Mouse (Mus musculus): Measurements from ENCODE around the gene Btnl4. TPM values are rescaled to one million over a fixed set of nuclear protein-coding genes. Genes with fewer than 3 reads are reported as not detected.

Gene Btnl4
- polyA plus RNA-seq, 1 experiment from 2014 or later, result not detected

GRCm38 (mm10) chr17:34437120-34437519 is 40.0 kb downstream of the Btnl4 start:
- no peak overlapping the region for H3K27ac ChIP-seq (replicated peaks in 1 of 2; ENCODE audit: control insufficient read depth in 1 of 2, insufficient read depth in 1 of 2, low read depth in 2 of 2, low read length in 2 of 2)
- no peak overlapping the region for H3K4me3 ChIP-seq (ENCODE audit: control insufficient read depth in 1 of 2, insufficient read depth in 1 of 2, low read depth in 1 of 2, low read length in 2 of 2)
- WGBS, result 49% methylated on average over 4 of the region's 4 CpGs

GRCm38 (mm10) chr17:34427597-34427996 is 49.5 kb downstream of the Btnl4 start:
- Histone ChIP-seq H3K4me1 (ENCODE audit: control insufficient read depth in 2 of 2, insufficient read depth in 2 of 2, low read length in 2 of 2) (no peaks in the 10 kb centered on the region), H3K36me3 (ENCODE audit: control insufficient read depth, insufficient read depth, low read length) (no peaks in the 10 kb centered on the region), H3K4me3 (ENCODE audit: control insufficient read depth in 1 of 2, insufficient read depth in 1 of 2, low read depth in 1 of 2, low read length in 2 of 2) (no peak overlapping the region), H3K9me3 (ENCODE audit: control insufficient read depth, low read length) (no peaks in the 10 kb centered on the region), H3K4me2 (ENCODE audit: low read length) (no peak overlapping the region), H3K27me3 (ENCODE audit: control insufficient read depth, insufficient read depth, low read length) (no peaks in the 10 kb centered on the region), H3K27ac (replicated peaks in 1 of 2; ENCODE audit: control insufficient read depth in 1 of 2, insufficient read depth in 1 of 2, low read depth in 2 of 2, low read length in 2 of 2) (no peak overlapping the region), H3K9ac (ENCODE audit: low read length) (no peak overlapping the region)
- no peak for ATAC-seq (ENCODE audit: insufficient number of reproducible peaks, insufficient read depth, low FRiP score, low read depth)

More at GRCm38 (mm10) chr17:34437120-34437519, 40.0 kb downstream of the Btnl4 start:
- no peaks in the 10 kb centered on the region for H3K9me3 ChIP-seq (ENCODE audit: control insufficient read depth, low read length)
- H3K4me2 ChIP-seq (ENCODE audit: low read length), result no peak overlapping the region
- ATAC-seq (ENCODE audit: insufficient number of reproducible peaks, insufficient read depth, low FRiP score, low read depth), result no peak
- H3K9ac ChIP-seq (ENCODE audit: low read length), result no peak overlapping the region
- no peaks in the 10 kb centered on the region for H3K27me3 ChIP-seq (ENCODE audit: control insufficient read depth, insufficient read depth, low read length)
- H3K4me1 ChIP-seq (ENCODE audit: control insufficient read depth in 2 of 2, insufficient read depth in 2 of 2, low read length in 2 of 2), result no peaks in the 10 kb centered on the region
- no peaks in the 10 kb centered on the region for H3K36me3 ChIP-seq (ENCODE audit: control insufficient read depth, insufficient read depth, low read length)

GRCm38 (mm10) chr17:34420014-34420413 is 57.1 kb downstream of the Btnl4 start:
- H3K4me3 ChIP-seq (ENCODE audit: control insufficient read depth in 1 of 2, insufficient read depth in 1 of 2, low read depth in 1 of 2, low read length in 2 of 2), result no peak overlapping the region
- H3K27me3 ChIP-seq (ENCODE audit: control insufficient read depth, insufficient read depth, low read length), result no peaks in the 10 kb centered on the region
- no peaks in the 10 kb centered on the region for H3K36me3 ChIP-seq (ENCODE audit: control insufficient read depth, insufficient read depth, low read length)
- 67% methylated on average over 7 of the region's 7 CpGs for WGBS
- no peak for ATAC-seq (ENCODE audit: insufficient number of reproducible peaks, insufficient read depth, low FRiP score, low read depth)
- H3K27ac ChIP-seq (replicated peaks in 1 of 2; ENCODE audit: control insufficient read depth in 1 of 2, insufficient read depth in 1 of 2, low read depth in 2 of 2, low read length in 2 of 2), result no peak overlapping the region
- H3K4me1 ChIP-seq (ENCODE audit: control insufficient read depth in 2 of 2, insufficient read depth in 2 of 2, low read length in 2 of 2), result no peaks in the 10 kb centered on the region
- no peak overlapping the region for H3K4me2 ChIP-seq (ENCODE audit: low read length)
- no peaks in the 10 kb centered on the region for H3K9me3 ChIP-seq (ENCODE audit: control insufficient read depth, low read length)
- no peak overlapping the region for H3K9ac ChIP-seq (ENCODE audit: low read length)

Other genes starting within 250 kb of the Btnl4 start
- gene H2-Ob, start 238.4 kb downstream of the Btnl4 start, polyA plus RNA-seq (2014; fragmentation: Nextera tagmentation; extraction: Ambion mirVana), result not detected in 2 replicates
- 7.0 and 10.0 TPM in 2 replicates for gene H2-Ab1, start 219.6 kb downstream of the Btnl4 start, polyA plus RNA-seq (2014; fragmentation: Nextera tagmentation; extraction: Ambion mirVana)
- 1.2 and 2.5 TPM in 2 replicates for gene H2-Aa, start 189.5 kb downstream of the Btnl4 start, polyA plus RNA-seq (2014; fragmentation: Nextera tagmentation; extraction: Ambion mirVana)
- 2.6 and 3.0 TPM in 2 replicates for gene H2-Eb1, start 171.5 kb downstream of the Btnl4 start, polyA plus RNA-seq (2014; fragmentation: Nextera tagmentation; extraction: Ambion mirVana)
- not detected in 2 replicates for gene H2-Eb2, start 151.7 kb downstream of the Btnl4 start, polyA plus RNA-seq (2014; fragmentation: Nextera tagmentation; extraction: Ambion mirVana)
- not detected in 2 replicates for gene Btnl2, start 122.5 kb downstream of the Btnl4 start, polyA plus RNA-seq (2014; fragmentation: Nextera tagmentation; extraction: Ambion mirVana)
- gene Btnl1, start 100.2 kb downstream of the Btnl4 start, polyA plus RNA-seq (2014; fragmentation: Nextera tagmentation; extraction: Ambion mirVana), result not detected in 2 replicates
- gene BC051142, start 78.5 kb downstream of the Btnl4 start, polyA plus RNA-seq (2014; fragmentation: Nextera tagmentation; extraction: Ambion mirVana), result not detected in 2 replicates
- gene Btnl6, start 40.0 kb upstream of the Btnl4 start, polyA plus RNA-seq (2014; fragmentation: Nextera tagmentation; extraction: Ambion mirVana), result not detected in 2 replicates
- gene Notch4, start 87.0 kb upstream of the Btnl4 start, polyA plus RNA-seq (2014; fragmentation: Nextera tagmentation; extraction: Ambion mirVana), result 9.8 and 11.4 TPM in 2 replicates
- gene Gpsm3, start 112.5 kb upstream of the Btnl4 start, polyA plus RNA-seq (2014; fragmentation: Nextera tagmentation; extraction: Ambion mirVana), result 6.1 and 7.5 TPM in 2 replicates
- gene Pbx2, start 113.9 kb upstream of the Btnl4 start, polyA plus RNA-seq (2014; fragmentation: Nextera tagmentation; extraction: Ambion mirVana), result 5.4 and 7.9 TPM in 2 replicates
- 1.2 and 1.8 TPM in 2 replicates for gene Ager, start 120.5 kb upstream of the Btnl4 start, polyA plus RNA-seq (2014; fragmentation: Nextera tagmentation; extraction: Ambion mirVana)
- 87.0 and 90.9 TPM in 2 replicates for gene Rnf5, start 126.4 kb upstream of the Btnl4 start, polyA plus RNA-seq (2014; fragmentation: Nextera tagmentation; extraction: Ambion mirVana)
- 26.1 and 54.4 TPM in 2 replicates for gene Agpat1, start 126.9 kb upstream of the Btnl4 start, polyA plus RNA-seq (2014; fragmentation: Nextera tagmentation; extraction: Ambion mirVana)
- gene Egfl8, start 138.7 kb upstream of the Btnl4 start, polyA plus RNA-seq (2014; fragmentation: Nextera tagmentation; extraction: Ambion mirVana), result 0.46 and 0.55 TPM in 2 replicates
- 30.4 and 33.3 TPM in 2 replicates for gene Ppt2, start 151.2 kb upstream of the Btnl4 start, polyA plus RNA-seq (2014; fragmentation: Nextera tagmentation; extraction: Ambion mirVana)
- gene Prrt1, start 152.2 kb upstream of the Btnl4 start, polyA plus RNA-seq (2014; fragmentation: Nextera tagmentation; extraction: Ambion mirVana), result 0.27 and 0.39 TPM in 2 replicates
- 7.3 and 8.9 TPM in 2 replicates for gene Fkbpl, start 167.4 kb upstream of the Btnl4 start, polyA plus RNA-seq (2014; fragmentation: Nextera tagmentation; extraction: Ambion mirVana)
- 28.7 and 34.3 TPM in 2 replicates for gene Atf6b, start 169.8 kb upstream of the Btnl4 start, polyA plus RNA-seq (2014; fragmentation: Nextera tagmentation; extraction: Ambion mirVana)
- gene Tnxb, start 193.2 kb upstream of the Btnl4 start, polyA plus RNA-seq (2014; fragmentation: Nextera tagmentation; extraction: Ambion mirVana), result 2.7 and 3.0 TPM in 2 replicates